Mouse (Mus musculus): ENCODE results near the gene Cdk14. TPM values are rescaled to one million over a fixed set of nuclear protein-coding genes. Genes with fewer than 3 reads are reported as not detected.

Gene Cdk14
- polyA plus RNA-seq, 1 experiment from 2014 or later, result 22.7 TPM

- no peak overlapping the region for H3K4me3 ChIP-seq (ENCODE audit: low read depth, low read length)
- no peak overlapping the region for H3K4me2 ChIP-seq (ENCODE audit: low read depth, severe bottlenecking)
- no peak for ATAC-seq (ENCODE audit: insufficient number of reproducible peaks, low FRiP score, low TSS enrichment, low read depth)
- no peak overlapping the region for H3K27ac ChIP-seq (replicated peaks; ENCODE audit: low read depth, low read length)
- no peaks in the 10 kb centered on the region for H3K27me3 ChIP-seq (ENCODE audit: control insufficient read depth, insufficient read depth, low read length)
- H3K36me3 ChIP-seq (ENCODE audit: control insufficient read depth, insufficient read depth, low read length), result no peaks in the 10 kb centered on the region
- 86% methylated on average over 2 of the region's 2 CpGs for WGBS
- no peak overlapping the region for H3K9ac ChIP-seq (ENCODE audit: low read length)
- DNase-seq (ENCODE audit: low spot score), result no peak
- no peaks in the 10 kb centered on the region for H3K9me3 ChIP-seq (ENCODE audit: control insufficient read depth, low read length)
- H3K4me1 ChIP-seq (ENCODE audit: control insufficient read depth, insufficient read depth, low read length), result no peaks in the 10 kb centered on the region
These were observed 433.9 kb downstream of the Cdk14 start for GRCm38 (mm10) chr5:4986181-4986580.

GRCm38 (mm10) chr5:4979551-4979950 is 440.6 kb downstream of the Cdk14 start:
- H3K9me3 ChIP-seq (ENCODE audit: control insufficient read depth, low read length), result no peaks in the 10 kb centered on the region
- H3K4me3 ChIP-seq (ENCODE audit: low read depth, low read length), result no peak overlapping the region
- DNase-seq (ENCODE audit: low spot score), result no peak
- no peaks in the 10 kb centered on the region for H3K4me1 ChIP-seq (ENCODE audit: control insufficient read depth, insufficient read depth, low read length)
- no peak for ATAC-seq (ENCODE audit: insufficient number of reproducible peaks, low FRiP score, low TSS enrichment, low read depth)
- 92% methylated on average over 4 of the region's 4 CpGs for WGBS
- H3K27ac ChIP-seq (replicated peaks; ENCODE audit: low read depth, low read length), result no peak overlapping the region
- no peaks in the 10 kb centered on the region for H3K36me3 ChIP-seq (ENCODE audit: control insufficient read depth, insufficient read depth, low read length)
- H3K4me2 ChIP-seq (ENCODE audit: low read depth, severe bottlenecking), result no peak overlapping the region
- no peaks in the 10 kb centered on the region for H3K27me3 ChIP-seq (ENCODE audit: control insufficient read depth, insufficient read depth, low read length)
- no peak overlapping the region for H3K9ac ChIP-seq (ENCODE audit: low read length)

GRCm38 (mm10) chr5:4973408-4973807 is 446.7 kb downstream of the Cdk14 start:
- no peaks in the 10 kb centered on the region for H3K9me3 ChIP-seq (ENCODE audit: control insufficient read depth, low read length)
- DNase-seq (ENCODE audit: low spot score), result no peak
- H3K4me3 ChIP-seq (ENCODE audit: low read depth, low read length), result no peak overlapping the region
- ATAC-seq (ENCODE audit: insufficient number of reproducible peaks, low FRiP score, low TSS enrichment, low read depth), result no peak
- no peak overlapping the region for H3K9ac ChIP-seq (ENCODE audit: low read length)
- no peaks in the 10 kb centered on the region for H3K36me3 ChIP-seq (ENCODE audit: control insufficient read depth, insufficient read depth, low read length)
- H3K4me2 ChIP-seq (ENCODE audit: low read depth, severe bottlenecking), result no peak overlapping the region
- no peak overlapping the region for H3K27ac ChIP-seq (replicated peaks; ENCODE audit: low read depth, low read length)
- WGBS, result 85% methylated on average over 1 of the region's 1 CpGs
- no peaks in the 10 kb centered on the region for H3K27me3 ChIP-seq (ENCODE audit: control insufficient read depth, insufficient read depth, low read length)
- H3K4me1 ChIP-seq (ENCODE audit: control insufficient read depth, insufficient read depth, low read length), result no peaks in the 10 kb centered on the region

DNA sequence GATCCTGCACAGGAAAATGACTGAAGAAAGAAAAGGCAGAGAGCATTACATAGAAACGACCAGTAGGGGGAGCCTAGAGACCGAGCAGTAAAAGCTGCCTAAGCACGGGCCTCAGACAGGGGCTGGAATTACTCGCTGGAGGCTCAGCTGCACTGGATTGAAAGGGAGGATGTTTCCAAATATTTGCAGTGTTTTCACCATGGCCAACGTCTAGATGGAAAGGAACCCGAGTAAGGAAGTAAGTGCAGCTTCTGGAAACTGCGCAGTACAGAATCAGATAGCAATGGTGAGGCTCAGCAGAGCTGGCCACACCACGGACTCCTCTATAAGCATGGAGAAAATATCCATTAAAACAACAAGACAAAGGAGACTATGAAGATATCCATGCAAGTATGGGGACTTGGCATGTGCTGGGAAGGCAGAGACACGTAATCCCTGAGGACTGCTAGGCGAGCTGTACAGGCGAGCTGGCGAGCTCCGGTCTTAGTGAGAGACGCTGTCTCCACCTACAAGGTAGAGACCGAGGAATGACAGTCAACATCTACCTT is 458.0 kb downstream of the Cdk14 start:
- Histone ChIP-seq H3K27me3 (ENCODE audit: control insufficient read depth, insufficient read depth, low read length) (no peaks in the 10 kb centered on the region), H3K9ac (ENCODE audit: low read length) (no peak overlapping the region), H3K4me3 (ENCODE audit: low read depth, low read length) (no peak overlapping the region), H3K4me1 (ENCODE audit: control insufficient read depth, insufficient read depth, low read length) (0 out of 2 replicates have a peak, but pooled peaks cover 2% of the 10 kb centered on the region), H3K4me2 (ENCODE audit: low read depth, severe bottlenecking) (no peak overlapping the region), H3K27ac (replicated peaks; ENCODE audit: low read depth, low read length) (no peak overlapping the region), H3K36me3 (ENCODE audit: control insufficient read depth, insufficient read depth, low read length) (no peaks in the 10 kb centered on the region), H3K9me3 (ENCODE audit: control insufficient read depth, low read length) (no peaks in the 10 kb centered on the region)
- 54% methylated on average over 15 of the region's 15 CpGs for WGBS
- peak; percentile 79 for DNase-seq (ENCODE audit: low spot score)
- ATAC-seq (ENCODE audit: insufficient number of reproducible peaks, low FRiP score, low TSS enrichment, low read depth), result peak; percentile 70

GRCm38 (mm10) chr5:4961636-4962035 is 458.5 kb downstream of the Cdk14 start:
- H3K27ac ChIP-seq (replicated peaks; ENCODE audit: low read depth, low read length), result no peak overlapping the region
- 97% methylated on average over 1 of the region's 1 CpGs for WGBS

GRCm38 (mm10) chr5:4959446-4959845 is 460.7 kb downstream of the Cdk14 start:
- peak overlapping the region; percentile 13; the same call in 1 of the 2 replicates for H3K9ac ChIP-seq (ENCODE audit: low read length)
- WGBS, result 20% methylated on average over 5 of the region's 5 CpGs
- DNase-seq (ENCODE audit: low spot score), result no peak
- no peak overlapping the region for H3K4me3 ChIP-seq (ENCODE audit: low read depth, low read length)
- 0 out of 2 replicates have a peak, but pooled peaks cover 2% of the 10 kb centered on the region for H3K4me1 ChIP-seq (ENCODE audit: control insufficient read depth, insufficient read depth, low read length)
- no peaks in the 10 kb centered on the region for H3K36me3 ChIP-seq (ENCODE audit: control insufficient read depth, insufficient read depth, low read length)
- no peak for ATAC-seq (ENCODE audit: insufficient number of reproducible peaks, low FRiP score, low TSS enrichment, low read depth)
- no peak overlapping the region for H3K4me2 ChIP-seq (ENCODE audit: low read depth, severe bottlenecking)
- H3K27ac ChIP-seq (replicated peaks; ENCODE audit: low read depth, low read length), result no peak overlapping the region
- H3K27me3 ChIP-seq (ENCODE audit: control insufficient read depth, insufficient read depth, low read length), result no peaks in the 10 kb centered on the region
- no peaks in the 10 kb centered on the region for H3K9me3 ChIP-seq (ENCODE audit: control insufficient read depth, low read length)

More at GRCm38 (mm10) chr5:4961636-4962035, 458.5 kb downstream of the Cdk14 start:
- no peak for ATAC-seq (ENCODE audit: insufficient number of reproducible peaks, low FRiP score, low TSS enrichment, low read depth)
- H3K9me3 ChIP-seq (ENCODE audit: control insufficient read depth, low read length), result no peaks in the 10 kb centered on the region
- H3K36me3 ChIP-seq (ENCODE audit: control insufficient read depth, insufficient read depth, low read length), result no peaks in the 10 kb centered on the region
- H3K4me1 ChIP-seq (ENCODE audit: control insufficient read depth, insufficient read depth, low read length), result 0 out of 2 replicates have a peak, but pooled peaks cover 2% of the 10 kb centered on the region
- DNase-seq (ENCODE audit: low spot score), result no peak
- no peak overlapping the region for H3K9ac ChIP-seq (ENCODE audit: low read length)
- H3K4me3 ChIP-seq (ENCODE audit: low read depth, low read length), result no peak overlapping the region
- H3K27me3 ChIP-seq (ENCODE audit: control insufficient read depth, insufficient read depth, low read length), result no peaks in the 10 kb centered on the region
- H3K4me2 ChIP-seq (ENCODE audit: low read depth, severe bottlenecking), result no peak overlapping the region

GRCm38 (mm10) chr5:4955993-4956392 is 464.1 kb downstream of the Cdk14 start:
- Histone ChIP-seq H3K27me3 (ENCODE audit: control insufficient read depth, insufficient read depth, low read length) (no peaks in the 10 kb centered on the region), H3K27ac (replicated peaks; ENCODE audit: low read depth, low read length) (no peak overlapping the region), H3K4me2 (ENCODE audit: low read depth, severe bottlenecking) (no peak overlapping the region), H3K4me3 (ENCODE audit: low read depth, low read length) (no peak overlapping the region), H3K4me1 (ENCODE audit: control insufficient read depth, insufficient read depth, low read length) (0 out of 2 replicates have a peak, but pooled peaks cover 2% of the 10 kb centered on the region), H3K36me3 (ENCODE audit: control insufficient read depth, insufficient read depth, low read length) (no peaks in the 10 kb centered on the region), H3K9me3 (ENCODE audit: control insufficient read depth, low read length) (no peaks in the 10 kb centered on the region), H3K9ac (ENCODE audit: low read length) (no peak overlapping the region)
- ATAC-seq (ENCODE audit: insufficient number of reproducible peaks, low FRiP score, low TSS enrichment, low read depth), result no peak
- WGBS, result 73% methylated on average over 7 of the region's 7 CpGs
- DNase-seq (ENCODE audit: low spot score), result no peak

GRCm38 (mm10) chr5:4955392-4955791 is 464.7 kb downstream of the Cdk14 start:
- no peak for ATAC-seq (ENCODE audit: insufficient number of reproducible peaks, low FRiP score, low TSS enrichment, low read depth)
- H3K36me3 ChIP-seq (ENCODE audit: control insufficient read depth, insufficient read depth, low read length), result no peaks in the 10 kb centered on the region
- no peak overlapping the region for H3K4me3 ChIP-seq (ENCODE audit: low read depth, low read length)
- H3K4me2 ChIP-seq (ENCODE audit: low read depth, severe bottlenecking), result no peak overlapping the region
- 0 out of 2 replicates have a peak, but pooled peaks cover 2% of the 10 kb centered on the region for H3K4me1 ChIP-seq (ENCODE audit: control insufficient read depth, insufficient read depth, low read length)
- no peak for DNase-seq (ENCODE audit: low spot score)
- no peak overlapping the region for H3K27ac ChIP-seq (replicated peaks; ENCODE audit: low read depth, low read length)
- 86% methylated on average over 2 of the region's 2 CpGs for whole genome bisulfite sequencing
- H3K9me3 ChIP-seq (ENCODE audit: control insufficient read depth, low read length), result no peaks in the 10 kb centered on the region
- H3K27me3 ChIP-seq (ENCODE audit: control insufficient read depth, insufficient read depth, low read length), result no peaks in the 10 kb centered on the region
- H3K9ac ChIP-seq (ENCODE audit: low read length), result no peak overlapping the region

DNA sequence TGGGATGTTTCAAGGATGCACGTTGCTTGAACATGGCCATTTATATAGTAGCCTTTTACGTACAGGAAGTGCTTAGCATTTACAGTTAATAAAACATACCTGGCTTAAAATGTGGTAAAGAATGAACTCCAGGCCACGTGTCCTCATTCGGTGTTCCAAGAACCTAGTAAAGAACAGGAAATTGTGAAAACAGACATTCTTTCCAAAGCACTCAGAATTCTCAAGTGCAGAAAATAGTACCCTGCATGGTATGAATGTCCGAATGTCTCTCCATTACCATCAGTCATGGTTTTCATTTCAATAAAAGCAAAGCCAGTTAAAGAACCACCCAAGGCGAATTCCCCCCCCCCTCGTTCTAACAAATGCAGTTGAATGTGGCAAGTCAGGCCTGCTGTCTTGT is 470.7 kb downstream of the Cdk14 start:
- H3K27ac ChIP-seq (replicated peaks; ENCODE audit: low read depth, low read length), result no peak overlapping the region
- no peak for DNase-seq (ENCODE audit: low spot score)
- H3K9ac ChIP-seq (ENCODE audit: low read length), result no peak overlapping the region
- no peaks in the 10 kb centered on the region for H3K9me3 ChIP-seq (ENCODE audit: control insufficient read depth, low read length)
- H3K27me3 ChIP-seq (ENCODE audit: control insufficient read depth, insufficient read depth, low read length), result no peaks in the 10 kb centered on the region
- no peaks in the 10 kb centered on the region for H3K4me1 ChIP-seq (ENCODE audit: control insufficient read depth, insufficient read depth, low read length)
- WGBS, result 52% methylated on average over 7 of the region's 7 CpGs
- no peak for ATAC-seq (ENCODE audit: insufficient number of reproducible peaks, low FRiP score, low TSS enrichment, low read depth)
- no peak overlapping the region for H3K4me3 ChIP-seq (ENCODE audit: low read depth, low read length)
- H3K36me3 ChIP-seq (ENCODE audit: control insufficient read depth, insufficient read depth, low read length), result no peaks in the 10 kb centered on the region
- H3K4me2 ChIP-seq (ENCODE audit: low read depth, severe bottlenecking), result no peak overlapping the region

Data from limb, embryonic 11.5 days (tissue).